Mouse (Mus musculus): ENCODE measurements around the gene Six6. TPM values are rescaled to one million over a fixed set of nuclear protein-coding genes. Genes with fewer than 3 reads are reported as not detected.

The Six6 gene
- not detected in 2 replicates for polyA plus RNA-seq (2012; rRNA removed)

DNA sequence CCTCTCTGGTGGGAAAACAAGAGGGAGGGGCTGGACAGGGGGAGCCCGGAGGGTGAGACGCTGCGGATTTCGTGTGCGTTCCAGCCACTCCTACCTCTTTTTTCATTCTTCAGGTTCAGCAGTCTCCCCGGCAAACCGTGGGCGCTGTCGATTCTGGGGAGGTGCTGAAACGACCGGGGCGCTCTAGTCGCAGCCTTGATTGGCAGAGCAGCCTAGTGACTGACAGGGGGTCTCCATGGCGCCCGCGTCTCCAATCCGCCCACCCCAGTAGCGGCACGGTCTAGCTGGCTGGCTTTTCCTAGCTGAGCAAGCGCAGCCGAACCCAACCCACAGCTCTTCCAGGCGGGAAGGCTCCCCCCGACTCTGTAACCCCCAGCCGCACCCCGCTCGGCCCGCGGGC is at the start of gene Six6:
TSS of gene Six6 (plus strand) at position 277 of the 400 bp plus-strand sequence.

GRCm38 (mm10) chr12:72940071-72940821 is 554 bp downstream of the Six6 start, which contains the start of gene 4930447C04Rik:
Gene 4930447C04Rik, minus strand, starts transcription at chr12:72940774.

Other genes starting within 250 kb of the Six6 start
- 31.9 and 34.2 TPM in 2 replicates for gene Ppm1a, start 182.4 kb upstream of the Six6 start, polyA plus RNA-seq (2012; rRNA removed)
- gene 4930447C04Rik, start 882 bp downstream of the Six6 start, polyA plus RNA-seq (2012; rRNA removed): not detected in 2 replicates
- gene Six1, start 114.0 kb downstream of the Six6 start, polyA plus RNA-seq (2012; rRNA removed): not detected in 2 replicates
- gene Six4, start 173.6 kb downstream of the Six6 start, polyA plus RNA-seq (2012; rRNA removed): 0.15 and 0.24 TPM in 2 replicates
- 2.5 TPM in 2 replicates for gene Mnat1, start 183.8 kb downstream of the Six6 start, polyA plus RNA-seq (2012; rRNA removed)

Data from colon, adult 2 months (tissue).